Mouse (Mus musculus) small intestine, adult 2 months (tissue): ENCODE measurements around the gene Hoxc10.

Source experiments
- CTCF ChIP-seq: fragments of 200-500 bp; IDR thresholded peaks from 2 replicates; pipeline ENCODE4 v1.5.1; 2012; ENCODE audit warnings: low read depth, mild to moderate bottlenecking, control low read depth, inconsistent platforms, low read length, moderate library complexity, mixed read lengths; ENCODE audit not compliant: insufficient replicate concordance, insufficient read length; ENCODE audit errors: extremely low read depth
- POLR2A ChIP-seq: fragments of 200-500 bp; IDR thresholded peaks from 2 replicates; pipeline ENCODE4 v1.6.1; 2012; ENCODE audit warnings: low read depth, mild to moderate bottlenecking, control low read depth, inconsistent platforms, low read length, moderate library complexity

- TF ChIP-seq POLR2A (no peak), CTCF (peak; percentile 93)
Measured at GRCm38 (mm10) chr15:102987124-102987833, 20.7 kb downstream of the Hoxc10 start.
